Mouse (Mus musculus) cerebral cortex, adult 2 months (tissue): ENCODE data around the gene Csdc2.

Source experiments
- WGBS: fragments of 180-500 bp; shearing (Covaris S2); methylation state at CpG from one replicate; pipeline ENCODE4 v1.1.7; 2018; 5-methylcytosine and 5-hydroxymethylcytosine counted together

The Csdc2 gene

GRCm38 (mm10) chr15:81993992-81994391 lies 57.4 kb downstream of the Csdc2 start:
- 87% methylated on average over 6 of the region's 6 CpGs for WGBS
